Mouse (Mus musculus): ENCODE results near the gene Cdk9. TPM values are rescaled to one million over a fixed set of nuclear protein-coding genes. Genes with fewer than 3 reads are reported as not detected.

Cdk9 gene
- polyA plus RNA-seq, 1 experiment from 2014 or later: 61.3 TPM

GRCm38 (mm10) chr2:32681754-32682153, 31.1 kb downstream of the Cdk9 start:
- Histone ChIP-seq H3K27ac (ENCODE audit: low read length) (no peak overlapping the region), H3K9ac (ENCODE audit: low read depth, low read length) (no peak overlapping the region), H3K4me1 (ENCODE audit: control insufficient read depth, insufficient read depth, low read length) (no peaks in the 10 kb centered on the region), H3K4me2 (ENCODE audit: low read length) (no peak overlapping the region), H3K36me3 (ENCODE audit: control insufficient read depth, insufficient read depth, low read length) (peaks cover 30% of the 10 kb centered on the region), H3K9me3 (replicated peaks; ENCODE audit: control insufficient read depth, low read length, poor library complexity, severe bottlenecking) (no peaks in the 10 kb centered on the region), H3K4me3 (ENCODE audit: low read depth, low read length) (no peak overlapping the region), H3K27me3 (ENCODE audit: control insufficient read depth, insufficient read depth, low read depth, low read length) (no peaks in the 10 kb centered on the region)
- 63% methylated on average over 6 of the region's 6 CpGs for WGBS
- ATAC-seq: no peak

GRCm38 (mm10) chr2:32680961-32681650, 31.8 kb downstream of the Cdk9 start:
- ATAC-seq: no peak
- Histone ChIP-seq H3K36me3 (ENCODE audit: control insufficient read depth, insufficient read depth, low read length) (peaks cover 23% of the 10 kb centered on the region), H3K27me3 (ENCODE audit: control insufficient read depth, insufficient read depth, low read depth, low read length) (no peaks in the 10 kb centered on the region), H3K4me2 (ENCODE audit: low read length) (no peak overlapping the region), H3K4me1 (ENCODE audit: control insufficient read depth, insufficient read depth, low read length) (no peaks in the 10 kb centered on the region), H3K27ac (ENCODE audit: low read length) (no peak overlapping the region), H3K9ac (ENCODE audit: low read depth, low read length) (no peak overlapping the region), H3K9me3 (replicated peaks; ENCODE audit: control insufficient read depth, low read length, poor library complexity, severe bottlenecking) (no peaks in the 10 kb centered on the region), H3K4me3 (ENCODE audit: low read depth, low read length) (no peak overlapping the region)
- 86% methylated on average over 19 of the region's 19 CpGs for WGBS

- H3K4me2 ChIP-seq (ENCODE audit: low read length): no peak overlapping the region
- no peaks in the 10 kb centered on the region for H3K27me3 ChIP-seq (ENCODE audit: control insufficient read depth, insufficient read depth, low read depth, low read length)
- ATAC-seq: no peak
- no peaks in the 10 kb centered on the region for H3K4me1 ChIP-seq (ENCODE audit: control insufficient read depth, insufficient read depth, low read length)
- H3K9me3 ChIP-seq (replicated peaks; ENCODE audit: control insufficient read depth, low read length, poor library complexity, severe bottlenecking): no peaks in the 10 kb centered on the region
- H3K27ac ChIP-seq (ENCODE audit: low read length): no peak overlapping the region
- peaks cover 13% of the 10 kb centered on the region for H3K36me3 ChIP-seq (ENCODE audit: control insufficient read depth, insufficient read depth, low read length)
- 57% methylated on average over 7 of the region's 7 CpGs for WGBS
- no peak overlapping the region for H3K4me3 ChIP-seq (ENCODE audit: low read depth, low read length)
- H3K9ac ChIP-seq (ENCODE audit: low read depth, low read length): peak overlapping the region; percentile 14; the same call in 1 of the 2 replicates
These were observed 32.8 kb downstream of the Cdk9 start for GRCm38 (mm10) chr2:32680051-32680451.

GRCm38 (mm10) chr2:32677683-32678082, 35.2 kb downstream of the Cdk9 start:
- Histone ChIP-seq H3K9me3 (replicated peaks; ENCODE audit: control insufficient read depth, low read length, poor library complexity, severe bottlenecking) (no peaks in the 10 kb centered on the region), H3K36me3 (ENCODE audit: control insufficient read depth, insufficient read depth, low read length) (no peaks in the 10 kb centered on the region; the same call in 1 of the 2 replicates), H3K4me1 (ENCODE audit: control insufficient read depth, insufficient read depth, low read length) (no peaks in the 10 kb centered on the region), H3K4me3 (ENCODE audit: low read depth, low read length) (no peak overlapping the region), H3K27me3 (ENCODE audit: control insufficient read depth, insufficient read depth, low read depth, low read length) (no peaks in the 10 kb centered on the region), H3K4me2 (ENCODE audit: low read length) (no peak overlapping the region), H3K9ac (ENCODE audit: low read depth, low read length) (no peak overlapping the region), H3K27ac (ENCODE audit: low read length) (no peak overlapping the region)
- 94% methylated on average over 7 of the region's 7 CpGs for WGBS
- no peak for ATAC-seq

GRCm38 (mm10) chr2:32676821-32677220, 36.1 kb downstream of the Cdk9 start:
- WGBS: 88% methylated on average over 3 of the region's 3 CpGs
- Histone ChIP-seq H3K9ac (ENCODE audit: low read depth, low read length) (no peak overlapping the region), H3K9me3 (replicated peaks; ENCODE audit: control insufficient read depth, low read length, poor library complexity, severe bottlenecking) (no peaks in the 10 kb centered on the region), H3K4me3 (ENCODE audit: low read depth, low read length) (no peak overlapping the region), H3K27ac (ENCODE audit: low read length) (no peak overlapping the region), H3K4me2 (ENCODE audit: low read length) (no peak overlapping the region), H3K27me3 (ENCODE audit: control insufficient read depth, insufficient read depth, low read depth, low read length) (no peaks in the 10 kb centered on the region), H3K36me3 (ENCODE audit: control insufficient read depth, insufficient read depth, low read length) (no peaks in the 10 kb centered on the region), H3K4me1 (ENCODE audit: control insufficient read depth, insufficient read depth, low read length) (no peaks in the 10 kb centered on the region)
- ATAC-seq: no peak

- no peak overlapping the region for H3K9ac ChIP-seq (ENCODE audit: low read depth, low read length)
These were observed 39.5 kb downstream of the Cdk9 start for GRCm38 (mm10) chr2:32673176-32673917.

GRCm38 (mm10) chr2:32671907-32672595, 40.8 kb downstream of the Cdk9 start:
- Histone ChIP-seq H3K4me1 (ENCODE audit: control insufficient read depth, insufficient read depth, low read length) (no peaks in the 10 kb centered on the region; the same call in 1 of the 2 replicates), H3K27ac (ENCODE audit: low read length) (no peak overlapping the region), H3K36me3 (ENCODE audit: control insufficient read depth, insufficient read depth, low read length) (no peaks in the 10 kb centered on the region), H3K4me3 (ENCODE audit: low read depth, low read length) (no peak overlapping the region), H3K4me2 (ENCODE audit: low read length) (no peak overlapping the region), H3K27me3 (ENCODE audit: control insufficient read depth, insufficient read depth, low read depth, low read length) (no peaks in the 10 kb centered on the region), H3K9ac (ENCODE audit: low read depth, low read length) (no peak overlapping the region), H3K9me3 (replicated peaks; ENCODE audit: control insufficient read depth, low read length, poor library complexity, severe bottlenecking) (no peaks in the 10 kb centered on the region)
- WGBS: 64% methylated on average over 9 of the region's 9 CpGs
- ATAC-seq: no peak

More at GRCm38 (mm10) chr2:32673176-32673917, 39.5 kb downstream of the Cdk9 start:
- ATAC-seq: no peak
- Histone ChIP-seq H3K9me3 (replicated peaks; ENCODE audit: control insufficient read depth, low read length, poor library complexity, severe bottlenecking) (no peaks in the 10 kb centered on the region), H3K27ac (ENCODE audit: low read length) (no peak overlapping the region), H3K36me3 (ENCODE audit: control insufficient read depth, insufficient read depth, low read length) (no peaks in the 10 kb centered on the region), H3K4me1 (ENCODE audit: control insufficient read depth, insufficient read depth, low read length) (no peaks in the 10 kb centered on the region), H3K4me2 (ENCODE audit: low read length) (no peak overlapping the region), H3K27me3 (ENCODE audit: control insufficient read depth, insufficient read depth, low read depth, low read length) (no peaks in the 10 kb centered on the region), H3K4me3 (ENCODE audit: low read depth, low read length) (no peak overlapping the region)
- 82% methylated on average over 16 of the region's 16 CpGs for WGBS

- Histone ChIP-seq H3K4me1 (ENCODE audit: control insufficient read depth, insufficient read depth, low read length) (no peaks in the 10 kb centered on the region; the same call in 1 of the 2 replicates), H3K4me3 (ENCODE audit: low read depth, low read length) (no peak overlapping the region), H3K27me3 (ENCODE audit: control insufficient read depth, insufficient read depth, low read depth, low read length) (no peaks in the 10 kb centered on the region), H3K9ac (ENCODE audit: low read depth, low read length) (no peak overlapping the region), H3K9me3 (replicated peaks; ENCODE audit: control insufficient read depth, low read length, poor library complexity, severe bottlenecking) (no peaks in the 10 kb centered on the region), H3K4me2 (ENCODE audit: low read length) (no peak overlapping the region), H3K36me3 (ENCODE audit: control insufficient read depth, insufficient read depth, low read length) (no peaks in the 10 kb centered on the region), H3K27ac (ENCODE audit: low read length) (no peak overlapping the region)
- 89% methylated on average over 9 of the region's 9 CpGs for WGBS
- no peak for ATAC-seq
These were observed 41.7 kb downstream of the Cdk9 start for GRCm38 (mm10) chr2:32671147-32671546.

- 83% methylated on average over 3 of the region's 3 CpGs for WGBS
- no peak for ATAC-seq
- H3K9ac ChIP-seq (ENCODE audit: low read depth, low read length): no peak overlapping the region
These were observed 43.0 kb downstream of the Cdk9 start for GRCm38 (mm10) chr2:32669876-32670275.

More at GRCm38 (mm10) chr2:32669876-32670275, 43.0 kb downstream of the Cdk9 start:
- no peaks in the 10 kb centered on the region for H3K36me3 ChIP-seq (ENCODE audit: control insufficient read depth, insufficient read depth, low read length)
- no peaks in the 10 kb centered on the region for H3K9me3 ChIP-seq (replicated peaks; ENCODE audit: control insufficient read depth, low read length, poor library complexity, severe bottlenecking)
- H3K27me3 ChIP-seq (ENCODE audit: control insufficient read depth, insufficient read depth, low read depth, low read length): no peaks in the 10 kb centered on the region
- no peak overlapping the region for H3K4me2 ChIP-seq (ENCODE audit: low read length)
- no peak overlapping the region for H3K4me3 ChIP-seq (ENCODE audit: low read depth, low read length)
- no peak overlapping the region for H3K27ac ChIP-seq (ENCODE audit: low read length)
- no peaks in the 10 kb centered on the region; the same call in 1 of the 2 replicates for H3K4me1 ChIP-seq (ENCODE audit: control insufficient read depth, insufficient read depth, low read length)
